Mouse (Mus musculus) kidney, postnatal 0 days (tissue): ENCODE data around the gene Gmnc. TPM values are rescaled to one million over a fixed set of nuclear protein-coding genes. Genes with fewer than 3 reads are reported as not detected.

ENCODE experiments used
- ATAC-seq: fragments of 200-750 bp; cut with Nextera tagmentation; replicated peaks from 2 replicates; pipeline ENCODE4 v1.8.0; 2017; ENCODE audit warnings: low read depth, moderate number of reproducible peaks, moderate TSS enrichment, moderate library complexity; ENCODE audit not compliant: low FRiP score
- DNase-seq: peaks from one replicate; pipeline ENCODE4 v3.0.0-alpha.2; 2016; ENCODE audit warnings: low spot score
- H3K27ac ChIP-seq: fragments of 300-500 bp; sonication (generic); 2 replicates; pipeline ENCODE4 v1.5.1; 2014; ENCODE audit warnings: mild to moderate bottlenecking
- H3K27me3 ChIP-seq: fragments of 300-500 bp; sonication (generic); 2 replicates; pipeline ENCODE4 v1.6.1; 2014; ENCODE audit warnings: low read length, mixed read lengths; ENCODE audit not compliant: insufficient read depth
- H3K36me3 ChIP-seq: fragments of 300-500 bp; sonication (generic); 2 replicates; pipeline ENCODE4 v1.6.1; 2014; ENCODE audit warnings: low read length, mixed read lengths; ENCODE audit not compliant: insufficient read depth
- H3K4me1 ChIP-seq: fragments of 300-500 bp; sonication (generic); replicated peaks from 2 replicates; pipeline ENCODE4 v1.6.1; 2014; ENCODE audit warnings: antibody characterized with exemption, low read length, mixed read lengths; ENCODE audit not compliant: insufficient read depth
- H3K4me2 ChIP-seq: fragments of 300-500 bp; sonication (generic); 2 replicates; pipeline ENCODE4 v1.6.1; 2014; ENCODE audit warnings: mild to moderate bottlenecking, low read length, moderate library complexity, mixed read lengths
- H3K4me3 ChIP-seq: fragments of 300-500 bp; sonication (generic); replicated peaks from 2 replicates; pipeline ENCODE4 v1.5.1; 2014; ENCODE audit warnings: low read depth, low read length
- H3K9ac ChIP-seq: fragments of 300-500 bp; sonication (generic); 2 replicates; pipeline ENCODE4 v1.6.1; 2014; ENCODE audit warnings: low read depth, low read length
- H3K9me3 ChIP-seq: fragments of 300-500 bp; sonication (generic); replicated peaks from 2 replicates; pipeline ENCODE4 v1.6.1; 2016; ENCODE audit warnings: low read length, inconsistent platforms, mixed read lengths
- CTCF ChIP-seq: IDR thresholded peaks from 2 replicates; pipeline ENCODE4 v1.5.1; 2016; ENCODE audit warnings: antibody characterized with exemption, low read depth, mild to moderate bottlenecking, moderate library complexity
- WGBS: fragments of 180-500 bp; shearing (Covaris S2); extraction: QIAGEN DNeasy Blood & Tissue Kit; methylation state at CpG from one replicate; pipeline ENCODE4 v1.1.7; 2014; 5-methylcytosine and 5-hydroxymethylcytosine counted together
- polyA plus RNA-seq: library from polyadenylated mRNA; unstranded; fragments of >200 nt; fragmentation: Nextera tagmentation; extraction: Ambion mirVana; gene quantifications from 2 replicates; pipeline ENCODE4 v1.2.1, GENCODE M21; 2015

Gene Gmnc
- polyA plus RNA-seq: 0.04 TPM in 2 replicates

DNA sequence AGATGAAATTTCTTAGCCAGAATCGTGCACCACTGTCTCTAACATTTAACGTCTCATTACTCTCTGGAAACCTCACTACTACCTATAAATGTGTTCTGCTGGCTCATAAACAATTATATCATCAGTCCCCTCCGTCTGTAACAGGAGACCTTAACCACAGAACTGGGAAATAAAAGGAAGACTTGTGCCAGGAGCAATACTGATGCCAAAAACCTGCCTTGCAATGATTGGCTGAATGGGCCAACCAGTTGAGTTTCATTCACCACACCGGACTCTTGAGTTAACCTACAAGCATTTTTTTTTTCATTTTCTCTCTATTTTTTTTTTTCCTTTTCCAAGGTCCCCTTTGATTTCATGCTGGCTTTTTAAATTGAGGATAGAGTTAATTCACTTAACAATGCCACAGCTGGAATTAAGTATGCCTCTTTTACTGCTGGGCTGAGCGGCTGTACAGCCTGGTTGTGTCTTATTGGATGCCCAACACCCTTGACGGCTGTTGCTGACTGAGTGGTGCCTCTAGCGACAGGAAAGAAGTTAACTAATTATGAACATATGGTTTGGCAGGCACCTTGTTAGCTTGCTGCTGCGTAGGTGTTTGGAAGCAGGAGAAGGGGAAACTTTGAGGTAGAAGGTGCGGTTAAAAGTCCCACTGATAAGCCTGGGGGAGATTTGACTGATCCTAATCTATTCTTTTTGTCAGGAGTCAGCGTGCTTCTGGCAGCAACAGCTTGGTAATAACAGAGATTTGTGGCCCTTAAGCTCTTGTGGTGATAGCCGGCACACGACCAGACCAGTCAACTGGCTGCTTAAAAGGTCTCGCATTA is at the start of gene Gmnc:
Gmnc (minus strand) TSS at position 176 of the 824 bp plus-strand sequence.
- Histone ChIP-seq H3K36me3 (no peaks in the 10 kb centered on the region), H3K9me3 (no peaks in the 10 kb centered on the region), H3K4me2 (no peak within 1 kb of the TSS), H3K27ac (no peak within 1 kb of the TSS), H3K4me1 (no peaks in the 10 kb centered on the region), H3K27me3 (no peaks in the 10 kb centered on the region), H3K4me3 (no peak within 1 kb of the TSS), H3K9ac (no peak within 1 kb of the TSS)
- no peak for TF ChIP-seq CTCF
- ATAC-seq (no peak), DNase-seq (no peak)
- 42% methylated on average over 13 of the region's 13 CpGs for WGBS

DNA sequence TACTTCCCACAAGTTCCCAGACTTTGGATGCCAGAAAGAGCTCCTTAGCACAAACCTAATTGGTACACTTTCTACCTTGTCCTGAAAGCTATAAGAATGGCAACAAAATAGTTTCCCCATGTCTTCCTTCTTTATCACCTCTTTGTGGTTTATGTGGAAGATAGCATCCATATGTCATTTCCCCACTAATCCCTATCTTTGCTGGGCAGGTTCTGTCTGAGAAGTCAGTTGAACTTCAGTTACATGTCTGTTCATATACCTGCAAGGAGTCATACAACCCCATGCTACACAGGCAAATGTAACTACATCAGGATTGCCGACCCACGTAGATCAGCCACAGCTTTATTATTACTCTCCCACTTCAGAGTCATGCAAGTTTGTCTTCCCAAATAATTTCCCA is 35.8 kb upstream of the Gmnc start:
- Histone ChIP-seq H3K36me3 (no peaks in the 10 kb centered on the region), H3K4me1 (no peaks in the 10 kb centered on the region), H3K4me3 (no peak overlapping the region), H3K9ac (no peak overlapping the region), H3K9me3 (no peaks in the 10 kb centered on the region), H3K27ac (no peak overlapping the region), H3K4me2 (no peak overlapping the region), H3K27me3 (no peaks in the 10 kb centered on the region)
- ATAC-seq (no peak), DNase-seq (no peak)
- WGBS: 97% methylated on average over 2 of the region's 2 CpGs
- TF ChIP-seq CTCF: no peak

DNA sequence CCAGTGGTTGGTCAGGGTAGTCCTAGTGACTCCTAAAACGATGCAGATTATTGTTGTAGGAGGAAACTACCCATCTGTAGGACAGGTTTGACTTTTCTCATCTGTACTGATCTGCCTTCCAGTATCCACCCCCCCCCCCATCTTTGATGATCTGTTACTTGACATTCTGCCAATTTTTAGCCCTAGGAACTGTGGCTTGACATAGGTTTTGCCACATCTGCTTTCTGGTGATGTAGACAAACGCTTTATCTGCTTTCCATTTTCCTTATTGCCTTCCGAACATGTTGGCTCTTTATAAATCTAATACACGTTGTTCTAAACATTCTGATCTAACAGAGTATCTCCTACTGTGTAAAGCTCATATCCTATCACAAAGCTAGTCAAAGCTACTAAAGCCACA is 34.8 kb upstream of the Gmnc start:
- TF ChIP-seq CTCF: no peak
- no peak overlapping the region for H3K4me3 ChIP-seq
- H3K9ac ChIP-seq: no peak overlapping the region
- no peaks in the 10 kb centered on the region for H3K9me3 ChIP-seq
- no peaks in the 10 kb centered on the region for H3K27me3 ChIP-seq
- ATAC-seq: no peak
- no peaks in the 10 kb centered on the region for H3K4me1 ChIP-seq
- H3K36me3 ChIP-seq: no peaks in the 10 kb centered on the region
- no peak overlapping the region for H3K4me2 ChIP-seq
- no peak overlapping the region for H3K27ac ChIP-seq
- 81% methylated on average over 4 of the region's 4 CpGs for WGBS
- no peak for DNase-seq

DNA sequence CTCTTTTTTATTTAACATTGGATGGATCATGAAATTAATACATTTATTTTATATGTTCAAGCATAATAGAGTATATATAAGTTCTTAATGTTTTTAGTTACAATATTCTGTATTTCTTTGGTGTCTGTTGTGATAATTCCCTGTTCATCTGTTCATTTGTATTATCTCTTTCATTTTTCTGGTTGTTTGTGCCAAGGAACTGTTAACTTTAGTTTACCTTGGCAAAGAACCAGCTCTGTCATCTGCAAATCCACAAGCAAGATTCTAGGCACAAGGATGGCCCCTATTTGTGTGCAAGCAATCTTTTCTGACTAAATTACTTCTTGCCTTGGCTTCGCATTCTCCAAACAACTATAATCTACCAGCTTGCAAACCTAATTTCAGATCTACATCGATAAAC is 31.3 kb upstream of the Gmnc start:
- no peak overlapping the region for H3K9ac ChIP-seq
- H3K27ac ChIP-seq: no peak overlapping the region
- no peak for TF ChIP-seq CTCF
- no peak for DNase-seq
- no peaks in the 10 kb centered on the region for H3K36me3 ChIP-seq
- no peak overlapping the region for H3K4me3 ChIP-seq
- H3K27me3 ChIP-seq: no peaks in the 10 kb centered on the region
- H3K4me2 ChIP-seq: no peak overlapping the region
- 84% methylated on average over 2 of the region's 2 CpGs for WGBS
- H3K4me1 ChIP-seq: no peaks in the 10 kb centered on the region
- H3K9me3 ChIP-seq: no peaks in the 10 kb centered on the region
- ATAC-seq: no peak

DNA sequence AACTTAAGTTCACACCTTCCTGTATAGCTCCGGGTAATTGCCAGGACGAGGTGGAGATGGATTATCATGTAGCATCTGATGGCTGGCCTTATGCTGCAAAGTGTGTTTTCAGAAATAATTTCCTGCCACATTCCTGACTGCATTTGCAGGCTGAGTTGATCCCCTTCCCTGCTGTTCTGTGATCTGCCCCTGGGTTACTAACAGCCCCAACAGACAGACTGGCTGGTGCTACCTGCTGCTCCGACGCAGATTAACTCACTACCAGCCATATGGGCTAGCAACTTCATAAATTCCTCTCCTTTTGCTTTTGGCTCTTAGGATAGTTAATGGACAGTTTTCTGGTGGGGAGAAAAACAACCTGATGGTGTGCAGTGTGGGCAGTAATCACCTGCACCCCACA is 25.9 kb upstream of the Gmnc start:
- H3K4me2 ChIP-seq: no peak overlapping the region
- 40% methylated on average over 4 of the region's 4 CpGs for WGBS
- H3K9ac ChIP-seq: no peak overlapping the region
- no peak for TF ChIP-seq CTCF
- H3K4me3 ChIP-seq: no peak overlapping the region
- DNase-seq: no peak
- no peaks in the 10 kb centered on the region for H3K27me3 ChIP-seq
- no peak overlapping the region for H3K27ac ChIP-seq
- H3K9me3 ChIP-seq: no peaks in the 10 kb centered on the region
- no peaks in the 10 kb centered on the region for H3K36me3 ChIP-seq
- ATAC-seq: no peak
- H3K4me1 ChIP-seq: no peaks in the 10 kb centered on the region

DNA sequence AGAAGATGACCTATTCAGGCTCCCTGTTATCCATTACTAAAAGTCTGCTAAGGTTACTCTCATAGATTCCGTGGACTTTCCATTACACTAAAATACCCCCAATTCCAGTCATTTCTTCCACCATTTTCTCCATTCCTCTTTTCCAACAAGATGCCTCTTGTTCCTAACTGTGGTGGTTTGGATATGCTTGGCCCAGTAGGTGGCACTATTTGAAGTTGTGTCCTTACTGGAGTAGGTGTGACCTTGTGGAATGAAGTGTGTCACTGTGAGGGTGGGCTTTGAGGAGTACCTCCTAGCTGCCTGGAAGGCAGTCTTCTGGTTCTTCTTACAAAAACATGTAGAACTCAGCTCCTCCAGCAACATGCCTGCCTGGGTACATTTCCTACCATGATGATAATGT is 11.3 kb upstream of the Gmnc start:
- Histone ChIP-seq H3K27ac (no peak overlapping the region), H3K4me3 (no peak overlapping the region), H3K9ac (no peak overlapping the region), H3K9me3 (no peaks in the 10 kb centered on the region), H3K36me3 (no peaks in the 10 kb centered on the region), H3K4me1 (no peaks in the 10 kb centered on the region), H3K4me2 (no peak overlapping the region), H3K27me3 (no peaks in the 10 kb centered on the region)
- DNase-seq: no peak
- WGBS: 91% methylated on average over 1 of the region's 1 CpGs
- TF ChIP-seq CTCF: no peak
- ATAC-seq: no peak
